In the genomic region with DNA sequence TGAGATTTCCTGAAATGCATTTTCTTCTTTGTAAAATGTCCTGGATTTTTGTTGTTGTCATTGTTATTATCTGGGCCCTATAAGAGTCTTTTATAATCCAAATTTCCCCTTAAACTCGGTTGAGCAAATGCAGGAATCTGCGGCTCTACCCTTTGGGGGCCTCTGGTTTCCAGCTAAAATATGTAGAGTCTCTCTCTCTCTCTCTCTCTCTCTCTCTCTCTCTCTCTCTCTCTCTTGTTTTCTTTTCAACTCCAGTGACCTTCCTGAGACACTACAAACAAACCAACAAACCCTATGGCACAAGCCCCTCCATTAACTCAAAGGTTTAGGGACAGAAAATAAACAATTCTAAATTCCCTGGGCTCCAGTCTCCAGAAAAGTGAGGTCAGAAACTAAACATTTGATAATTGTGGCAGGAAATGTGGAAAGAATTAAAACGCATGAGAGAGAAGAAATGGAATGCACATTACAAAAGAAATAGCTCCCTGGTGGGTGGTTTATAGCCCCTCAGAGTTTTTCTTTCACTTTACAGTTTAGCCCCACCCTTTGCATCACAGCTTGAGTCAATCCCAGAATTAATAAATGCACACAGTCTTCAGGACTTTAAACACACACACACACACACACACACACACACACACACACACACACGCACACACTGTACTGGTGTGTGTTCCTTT, we compare ENCODE assay signal across 8 mouse cellular contexts. TPM values are rescaled to one million over a fixed set of nuclear protein-coding genes. Genes with fewer than 3 reads are reported as not detected.
A peak's percentile ranks its signal among the peaks of the same experiment; 100 is the strongest.
DNase-seq lines count a peak whose midpoint lies in the region; ATAC-seq lines count a peak whose summit lies in the region.

No protein-coding gene starts in this region.

- H3K4me2 ChIP-seq in kidney, embryonic 14.5 days (replicated peaks; ENCODE audit: low read depth, low read length), result peak overlapping the region; percentile 60
- H3K4me2 ChIP-seq in embryonic facial prominence, embryonic 14.5 days (ENCODE audit: low read depth, low read length), result peak overlapping the region; percentile 65
- H3K4me2 ChIP-seq in intestine, embryonic 16.5 days (ENCODE audit: low read depth, low read length), result peak overlapping the region; percentile 71
- H3K4me2 ChIP-seq in neural tube, embryonic 14.5 days (ENCODE audit: low read depth, low read length), result peak overlapping the region; percentile 88

- H3K36me3 ChIP-seq in kidney, embryonic 14.5 days (ENCODE audit: control insufficient read depth, insufficient read depth, low read length), result peaks cover 13% of the 10 kb centered on the region; the same call in 1 of the 2 replicates
- H3K36me3 ChIP-seq in embryonic facial prominence, embryonic 14.5 days (ENCODE audit: control insufficient read depth, insufficient read depth, low read length), result peaks cover 30% of the 10 kb centered on the region
- no peaks in the 10 kb centered on the region for H3K36me3 ChIP-seq in intestine, embryonic 16.5 days (ENCODE audit: control insufficient read depth, insufficient read depth, low read length)
- H3K36me3 ChIP-seq in neural tube, embryonic 14.5 days (ENCODE audit: control insufficient read depth, insufficient read depth, low read length), result no peaks in the 10 kb centered on the region

- DNase-seq in kidney, adult 18-20 months, result no peak
- DNase-seq in embryonic facial prominence, embryonic 14.5 days (ENCODE audit: low spot score), result peak; percentile 82
- DNase-seq in thymus, adult 18-20 months, result no peak
- no peak for DNase-seq in spleen, postnatal 14 days (ENCODE audit: low spot score in 2 of 2)

- 11% methylated on average over 4 of the region's 4 CpGs for WGBS in kidney, embryonic 14.5 days
- WGBS in embryonic facial prominence, embryonic 14.5 days, result 7% methylated on average over 4 of the region's 4 CpGs
- 12% methylated on average over 4 of the region's 4 CpGs for WGBS in intestine, embryonic 16.5 days
- WGBS in neural tube, embryonic 14.5 days, result 10% methylated on average over 4 of the region's 4 CpGs

- H3K27ac ChIP-seq in kidney, embryonic 14.5 days (ENCODE audit: low read depth, low read length), result peak overlapping the region; percentile 90
- H3K27ac ChIP-seq in embryonic facial prominence, embryonic 14.5 days (replicated peaks; ENCODE audit: low read depth, low read length), result peak overlapping the region; percentile 93
- peak overlapping the region; percentile 68 for H3K27ac ChIP-seq in intestine, embryonic 16.5 days (ENCODE audit: low read length)
- H3K27ac ChIP-seq in neural tube, embryonic 14.5 days (ENCODE audit: low read depth, low read length), result no peak overlapping the region; the same call in 1 of the 2 replicates

- H3K9me3 ChIP-seq in kidney, embryonic 14.5 days (ENCODE audit: control insufficient read depth, low read length), result no peaks in the 10 kb centered on the region
- H3K9me3 ChIP-seq in embryonic facial prominence, embryonic 14.5 days (ENCODE audit: control insufficient read depth, low read length), result no peaks in the 10 kb centered on the region
- no peaks in the 10 kb centered on the region for H3K9me3 ChIP-seq in intestine, embryonic 16.5 days (ENCODE audit: control insufficient read depth, low read length)
- H3K9me3 ChIP-seq in neural tube, embryonic 14.5 days (ENCODE audit: control insufficient read depth, low read length), result no peaks in the 10 kb centered on the region

- ATAC-seq in kidney, embryonic 14.5 days (ENCODE audit: low FRiP score, low TSS enrichment), result peak; percentile 40; the same call in 1 of the 2 replicates
- peak; percentile 35; the same call in 1 of the 2 replicates for ATAC-seq in embryonic facial prominence, embryonic 14.5 days (ENCODE audit: low read depth)
- no peak for ATAC-seq in intestine, embryonic 16.5 days
- peak; percentile 12; the same call in 1 of the 2 replicates for ATAC-seq in neural tube, embryonic 14.5 days (ENCODE audit: low read depth)
- ATAC-seq in frontal cortex, adult (ENCODE audit: low TSS enrichment), result no peak

- H3K4me1 ChIP-seq in kidney, embryonic 14.5 days (ENCODE audit: control insufficient read depth, insufficient read depth, low read length), result peaks cover 24% of the 10 kb centered on the region
- H3K4me1 ChIP-seq in embryonic facial prominence, embryonic 14.5 days (ENCODE audit: control insufficient read depth, insufficient read depth, low read length), result peaks cover 20% of the 10 kb centered on the region; the same call in 1 of the 2 replicates
- H3K4me1 ChIP-seq in intestine, embryonic 16.5 days (ENCODE audit: control insufficient read depth, insufficient read depth, low read length), result peaks cover 9% of the 10 kb centered on the region
- H3K4me1 ChIP-seq in neural tube, embryonic 14.5 days (ENCODE audit: control insufficient read depth, insufficient read depth, low read length), result peaks cover 23% of the 10 kb centered on the region

- H3K9ac ChIP-seq in kidney, embryonic 14.5 days (ENCODE audit: low read depth, low read length), result peak overlapping the region; percentile 91
- H3K9ac ChIP-seq in embryonic facial prominence, embryonic 14.5 days (ENCODE audit: low read depth, low read length), result peak overlapping the region; percentile 88
- peak overlapping the region; percentile 83 for H3K9ac ChIP-seq in intestine, embryonic 16.5 days (ENCODE audit: low read depth, low read length)
- peak overlapping the region; percentile 60 for H3K9ac ChIP-seq in neural tube, embryonic 14.5 days (replicated peaks; ENCODE audit: low read depth, low read length)

- H3K27me3 ChIP-seq in kidney, embryonic 14.5 days (ENCODE audit: control insufficient read depth, insufficient read depth, low read length), result no peaks in the 10 kb centered on the region
- H3K27me3 ChIP-seq in embryonic facial prominence, embryonic 14.5 days (replicated peaks; ENCODE audit: control insufficient read depth, insufficient read depth, low read length), result no peaks in the 10 kb centered on the region
- H3K27me3 ChIP-seq in intestine, embryonic 16.5 days (replicated peaks; ENCODE audit: control insufficient read depth, insufficient read depth, low read length), result no peaks in the 10 kb centered on the region; the same call in 1 of the 2 replicates
- H3K27me3 ChIP-seq in neural tube, embryonic 14.5 days (ENCODE audit: control insufficient read depth, insufficient read depth, low read length), result no peaks in the 10 kb centered on the region

- peak overlapping the region; percentile 81 for H3K4me3 ChIP-seq in kidney, embryonic 14.5 days (ENCODE audit: low read length)
- H3K4me3 ChIP-seq in embryonic facial prominence, embryonic 14.5 days (ENCODE audit: low read depth, low read length), result peak overlapping the region; percentile 95
- H3K4me3 ChIP-seq in intestine, embryonic 16.5 days (ENCODE audit: low read length), result peak overlapping the region; percentile 80
- H3K4me3 ChIP-seq in neural tube, embryonic 14.5 days (ENCODE audit: low read depth, low read length), result peak overlapping the region; percentile 60

RNA-seq across cellular contexts. Expression of a gene that starts 1.3 kb away (rescaled TPM):
- 522 and 589 TPM in 2 replicates for polyA plus RNA-seq in kidney, embryonic 14.5 days (2014; fragmentation: Nextera tagmentation; extraction: Ambion mirVana)
- polyA plus RNA-seq in embryonic facial prominence, embryonic 14.5 days (2014; fragmentation: Nextera tagmentation; extraction: Ambion mirVana), result 833 and 870 TPM in 2 replicates
- 208 and 225 TPM in 2 replicates for polyA plus RNA-seq in intestine, embryonic 16.5 days (2015; fragmentation: Nextera tagmentation; extraction: Ambion mirVana)
- 62.8 and 170 TPM in 2 replicates for polyA plus RNA-seq in neural tube, embryonic 14.5 days (2014; fragmentation: Nextera tagmentation; extraction: Ambion mirVana)

Comparison
In these comparisons a context has a peak if more than half of its experiments do, and no peak if none do; other contexts are left out.
1. ATAC-seq: peak in kidney, embryonic 14.5 days (single experiment), embryonic facial prominence, embryonic 14.5 days (single experiment) and neural tube, embryonic 14.5 days (single experiment); none in intestine, embryonic 16.5 days (single experiment) and frontal cortex, adult (single experiment).
2. Peak in every context shown above with its lines, with median percentiles within 50 percentile points of each other: H3K4me2 ChIP-seq, H3K4me3 ChIP-seq and H3K9ac ChIP-seq.